Mouse (Mus musculus): ENCODE results near the gene Nipal3. TPM values are rescaled to one million over a fixed set of nuclear protein-coding genes. Genes with fewer than 3 reads are reported as not detected.

Gene Nipal3
- polyA plus RNA-seq, 1 experiment from 2014 or later: 5.2 TPM

DNA sequence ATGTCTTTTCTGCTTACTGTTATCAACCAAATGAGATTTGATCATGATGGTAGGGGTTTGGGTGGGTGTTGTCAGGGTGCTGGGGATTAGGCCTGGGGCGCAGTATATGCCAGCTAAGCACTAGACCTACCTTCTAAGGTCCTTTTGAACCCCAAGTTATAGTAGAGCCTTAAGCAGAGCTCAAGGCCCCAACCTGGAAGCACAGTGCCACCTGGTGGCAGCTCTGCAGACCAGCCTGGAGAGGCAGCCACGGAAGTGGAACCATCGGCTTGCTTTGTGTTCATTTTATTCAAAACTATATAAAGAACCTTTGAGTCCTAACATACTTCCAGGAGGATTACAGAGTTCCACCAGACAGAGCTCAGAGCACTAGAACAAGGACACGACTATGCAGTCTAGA lies 83.2 kb downstream of the Nipal3 start:
- Histone ChIP-seq H3K4me2 (no peak overlapping the region), H3K9me3 (replicated peaks) (no peaks in the 10 kb centered on the region), H3K27me3 (no peaks in the 10 kb centered on the region), H3K4me3 (no peak overlapping the region), H3K9ac (no peak overlapping the region), H3K4me1 (replicated peaks) (no peaks in the 10 kb centered on the region), H3K36me3 (0 out of 2 replicates have a peak, but pooled peaks cover 8% of the 10 kb centered on the region), H3K27ac (no peak overlapping the region)
- no peak for ATAC-seq (replicated peaks; ENCODE audit: insufficient number of reproducible peaks, insufficient read depth, low FRiP score, low read depth)
- WGBS: 31% methylated on average over 4 of the region's 4 CpGs

DNA sequence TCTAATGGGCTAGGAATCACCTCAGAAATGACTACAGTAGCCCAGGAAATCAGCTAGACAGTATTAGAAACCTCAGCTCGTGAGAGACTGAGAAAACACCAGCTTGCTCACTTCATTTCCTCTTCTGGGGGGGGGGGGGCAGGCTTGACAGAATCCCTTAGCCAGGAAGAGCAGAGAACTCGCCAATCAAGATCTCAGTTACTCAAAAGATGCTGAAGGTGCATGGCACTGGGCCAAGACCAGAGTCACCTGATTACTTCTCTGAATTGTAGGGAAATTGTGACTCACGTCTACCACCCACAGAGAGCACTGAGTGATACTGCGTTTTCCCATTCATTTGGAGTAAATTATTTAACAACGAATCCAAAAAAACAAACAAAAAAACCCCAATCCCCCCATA lies 88.7 kb downstream of the Nipal3 start:
- WGBS: 57% methylated on average over 5 of the region's 5 CpGs

DNA sequence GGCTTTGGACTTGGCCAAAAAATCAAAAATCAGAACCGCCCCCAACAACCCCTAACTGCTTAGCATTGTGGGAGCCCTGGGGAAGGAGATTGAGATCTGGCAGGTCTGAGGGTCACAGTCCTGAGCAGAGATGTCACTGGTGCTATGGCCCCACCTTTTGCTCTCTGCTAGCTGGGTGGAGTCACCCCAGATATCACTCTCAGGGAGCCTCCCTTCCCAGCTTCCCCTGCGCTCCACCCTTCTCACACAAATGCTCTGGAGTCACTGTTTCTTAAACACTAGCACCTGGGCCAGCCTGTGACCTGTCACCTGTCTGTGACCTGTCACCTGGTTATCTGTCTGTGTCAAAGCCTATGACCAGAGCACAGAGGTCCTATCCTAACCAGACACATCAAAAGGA lies 89.9 kb downstream of the Nipal3 start:
- Histone ChIP-seq H3K36me3 (no peaks in the 10 kb centered on the region), H3K4me1 (replicated peaks) (no peaks in the 10 kb centered on the region), H3K27me3 (peaks cover 5% of the 10 kb centered on the region; the same call in 1 of the 2 replicates), H3K9ac (no peak overlapping the region), H3K4me3 (no peak overlapping the region), H3K4me2 (no peak overlapping the region), H3K9me3 (replicated peaks) (no peaks in the 10 kb centered on the region), H3K27ac (no peak overlapping the region)
- WGBS: 88% methylated on average over 2 of the region's 2 CpGs
- ATAC-seq (replicated peaks; ENCODE audit: insufficient number of reproducible peaks, insufficient read depth, low FRiP score, low read depth): no peak

More for the DNA sequence above, 88.7 kb downstream of the Nipal3 start:
- H3K9ac ChIP-seq: no peak overlapping the region
- ATAC-seq (replicated peaks; ENCODE audit: insufficient number of reproducible peaks, insufficient read depth, low FRiP score, low read depth): no peak
- H3K4me3 ChIP-seq: no peak overlapping the region
- no peaks in the 10 kb centered on the region for H3K9me3 ChIP-seq (replicated peaks)
- H3K4me1 ChIP-seq (replicated peaks): no peaks in the 10 kb centered on the region
- H3K27ac ChIP-seq: no peak overlapping the region
- no peaks in the 10 kb centered on the region for H3K27me3 ChIP-seq
- no peaks in the 10 kb centered on the region for H3K36me3 ChIP-seq
- no peak overlapping the region for H3K4me2 ChIP-seq

DNA sequence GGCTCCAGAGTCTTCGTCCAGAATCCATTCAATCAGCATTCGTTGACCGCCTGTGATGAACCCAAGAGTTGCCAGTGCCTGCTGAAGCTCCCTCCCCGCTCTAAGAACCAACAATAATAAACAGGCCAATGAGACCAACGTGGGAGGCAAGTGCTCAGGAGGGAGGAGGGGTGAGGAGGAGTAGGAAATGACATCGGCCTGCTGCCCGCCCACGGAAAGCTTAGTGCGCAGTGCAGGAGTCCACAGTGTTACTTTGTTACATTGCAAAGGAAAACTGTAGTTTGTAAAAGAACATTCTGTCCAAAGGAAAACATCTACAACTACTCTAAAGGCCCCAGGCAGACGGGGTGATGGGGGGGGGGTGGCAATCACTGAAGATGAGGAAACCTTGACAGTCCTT lies 90.8 kb downstream of the Nipal3 start:
- Histone ChIP-seq H3K4me1 (replicated peaks) (no peaks in the 10 kb centered on the region), H3K4me2 (no peak overlapping the region), H3K4me3 (no peak overlapping the region), H3K9ac (no peak overlapping the region), H3K36me3 (no peaks in the 10 kb centered on the region), H3K9me3 (replicated peaks) (no peaks in the 10 kb centered on the region), H3K27me3 (peaks cover 13% of the 10 kb centered on the region), H3K27ac (no peak overlapping the region)
- no peak for ATAC-seq (replicated peaks; ENCODE audit: insufficient number of reproducible peaks, insufficient read depth, low FRiP score, low read depth)
- 71% methylated on average over 10 of the region's 10 CpGs for WGBS

DNA sequence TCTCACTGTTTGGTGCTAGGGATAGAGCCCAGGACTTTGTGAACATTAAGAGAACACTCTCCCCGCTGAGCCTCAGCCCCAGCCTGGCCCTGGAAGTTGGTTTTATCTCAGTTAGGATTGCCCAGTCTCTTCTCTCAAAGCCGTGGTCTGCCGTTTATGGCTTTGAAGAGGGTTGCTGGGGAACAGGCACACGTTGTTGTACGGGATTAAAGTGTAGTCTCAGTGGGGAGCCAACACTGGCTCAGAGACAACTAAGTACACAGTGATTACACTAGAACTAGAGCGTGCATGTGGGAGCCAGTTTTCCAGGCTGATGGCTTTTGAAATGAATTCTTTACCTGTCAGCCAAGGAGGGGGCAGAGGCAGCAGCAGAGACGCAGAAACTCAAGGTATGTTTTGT lies 93.0 kb downstream of the Nipal3 start:
- H3K9me3 ChIP-seq (replicated peaks): no peaks in the 10 kb centered on the region
- peaks cover 34% of the 10 kb centered on the region for H3K27me3 ChIP-seq
- no peak overlapping the region for H3K27ac ChIP-seq
- no peak overlapping the region for H3K9ac ChIP-seq
- peaks cover 10% of the 10 kb centered on the region for H3K4me1 ChIP-seq (replicated peaks)
- WGBS: 35% methylated on average over 7 of the region's 7 CpGs
- no peak overlapping the region for H3K4me2 ChIP-seq
- H3K36me3 ChIP-seq: no peaks in the 10 kb centered on the region
- no peak overlapping the region for H3K4me3 ChIP-seq
- ATAC-seq (replicated peaks; ENCODE audit: insufficient number of reproducible peaks, insufficient read depth, low FRiP score, low read depth): no peak

DNA sequence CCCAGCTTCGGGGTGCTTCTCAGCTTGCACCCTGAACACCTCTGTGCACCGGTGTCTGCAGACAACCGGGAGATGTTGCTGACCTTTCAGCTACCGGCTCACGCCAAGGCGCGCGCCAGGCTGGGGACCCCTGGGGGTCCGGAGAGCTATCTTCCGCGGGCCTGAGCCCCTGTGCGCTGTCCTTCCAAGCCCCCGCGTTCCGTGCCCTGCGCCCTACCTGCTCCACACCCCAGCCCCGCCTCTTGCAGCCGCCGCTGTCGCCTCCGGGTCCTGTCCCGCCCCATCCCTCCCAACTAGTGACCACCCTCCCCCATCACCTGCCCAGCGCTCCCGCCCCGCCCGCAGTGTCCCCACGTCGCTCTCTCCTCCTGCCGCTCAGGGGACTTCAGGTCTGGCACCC lies 96.8 kb downstream of the Nipal3 start, which contains the start of gene Ncmap:
Ncmap (minus strand) TSS at position 237 of the 400 bp plus-strand sequence.
- no peak for ATAC-seq (replicated peaks; ENCODE audit: insufficient number of reproducible peaks, insufficient read depth, low FRiP score, low read depth)
- 1% methylated on average over 29 of the region's 29 CpGs for WGBS
- no peak within 1 kb of the TSS for H3K27ac ChIP-seq

DNA sequence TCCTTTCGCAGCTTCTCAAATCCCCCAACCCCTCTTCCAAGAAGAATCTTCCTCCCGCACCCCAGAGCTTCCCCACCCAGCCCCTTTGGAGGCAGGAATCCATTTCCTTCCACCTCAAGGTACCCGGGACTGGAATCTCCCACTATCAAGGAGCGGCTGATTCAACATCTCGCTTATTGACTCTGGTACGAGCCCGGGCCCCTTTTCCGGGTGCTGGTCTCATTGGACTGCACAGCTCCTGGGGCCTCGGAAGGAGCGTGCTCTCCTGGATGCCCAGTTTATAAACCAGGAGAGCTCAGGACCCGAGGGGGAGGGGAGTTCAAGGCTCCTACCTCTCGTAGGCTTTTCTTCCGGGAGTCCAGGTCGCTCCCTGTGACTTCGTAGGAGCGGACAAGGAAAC lies 97.3 kb downstream of the Nipal3 start:
- Histone ChIP-seq H3K9me3 (replicated peaks) (no peaks in the 10 kb centered on the region), H3K4me2 (peak overlapping the region; percentile 86), H3K9ac (peak overlapping the region; percentile 34; the same call in 1 of the 2 replicates), H3K4me1 (replicated peaks) (peaks cover 10% of the 10 kb centered on the region), H3K4me3 (peak overlapping the region; percentile 48), H3K27ac (no peak overlapping the region), H3K27me3 (peaks cover 47% of the 10 kb centered on the region), H3K36me3 (no peaks in the 10 kb centered on the region)
- ATAC-seq (replicated peaks; ENCODE audit: insufficient number of reproducible peaks, insufficient read depth, low FRiP score, low read depth): no peak
- WGBS: 6% methylated on average over 16 of the region's 16 CpGs

More for the DNA sequence above, 96.8 kb downstream of the Nipal3 start, which contains the start of gene Ncmap:
- Histone ChIP-seq H3K9me3 (replicated peaks) (no peaks in the 10 kb centered on the region), H3K4me2 (peak within 1 kb of the TSS; percentile 86), H3K9ac (peak within 1 kb of the TSS; percentile 34; the same call in 1 of the 2 replicates), H3K36me3 (no peaks in the 10 kb centered on the region), H3K27me3 (peaks cover 47% of the 10 kb centered on the region), H3K4me1 (replicated peaks) (peaks cover 10% of the 10 kb centered on the region), H3K4me3 (peak within 1 kb of the TSS; percentile 48)

DNA sequence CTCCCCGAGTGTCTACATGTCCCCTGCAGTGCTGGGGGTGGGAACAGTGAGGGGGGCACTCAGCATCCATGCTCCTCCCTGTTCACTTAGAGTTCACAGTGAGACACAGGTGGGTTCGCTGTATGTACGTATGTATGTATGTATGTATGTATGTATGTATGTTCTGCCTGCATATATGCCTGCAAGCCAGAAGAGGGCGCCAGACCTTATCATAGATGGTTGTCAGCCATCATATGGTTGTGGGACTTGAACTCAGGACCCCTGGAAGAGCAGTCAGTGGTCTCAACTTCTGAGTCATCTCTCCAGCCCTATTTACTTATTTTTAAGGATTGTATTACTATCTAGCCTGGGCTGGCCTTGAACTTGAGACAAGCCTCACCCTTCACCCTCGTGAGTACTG lies 98.5 kb downstream of the Nipal3 start:
- Histone ChIP-seq H3K27me3 (peaks cover 47% of the 10 kb centered on the region), H3K4me3 (no peak overlapping the region), H3K27ac (no peak overlapping the region), H3K36me3 (no peaks in the 10 kb centered on the region), H3K4me1 (replicated peaks) (peaks cover 10% of the 10 kb centered on the region), H3K9me3 (replicated peaks) (no peaks in the 10 kb centered on the region), H3K9ac (no peak overlapping the region), H3K4me2 (no peak overlapping the region)
- 86% methylated on average over 5 of the region's 5 CpGs for WGBS
- ATAC-seq (replicated peaks; ENCODE audit: insufficient number of reproducible peaks, insufficient read depth, low FRiP score, low read depth): no peak

MicroRNAs within 50 kb of the gene (microRNA counts, 519-probe panel; counts per million panel counts)
- 2,103 counts per million, percentile 27 among the panel's probes with 10 or more counts for microRNA mmu-miR-700

Small RNAs within 50 kb of the gene (microRNA-seq; reads per million reads assigned to microRNA genes)
- gene Gm25317: not detected
- gene Mir700: 238 reads per million, percentile 62 among the genes with 10 or more reads in this experiment

Other genes starting within 250 kb of the Nipal3 start
- gene Clic4, start 222.2 kb downstream of the Nipal3 start, polyA plus RNA-seq (2015; fragmentation: Nextera tagmentation; extraction: Ambion mirVana): 252 and 254 TPM in 2 replicates
- 134 and 152 TPM in 2 replicates for gene Srrm1, start 141.7 kb downstream of the Nipal3 start, polyA plus RNA-seq (2015; fragmentation: Nextera tagmentation; extraction: Ambion mirVana)
- gene Ncmap, start 96.8 kb downstream of the Nipal3 start, polyA plus RNA-seq (2015; fragmentation: Nextera tagmentation; extraction: Ambion mirVana): 0.55 and 3.0 TPM in 2 replicates
- gene Rcan3, start 61.2 kb downstream of the Nipal3 start, polyA plus RNA-seq (2015; fragmentation: Nextera tagmentation; extraction: Ambion mirVana): 8.6 and 10.3 TPM in 2 replicates
- 0.34 and 0.43 TPM in 2 replicates for gene Stpg1, start 248 bp downstream of the Nipal3 start, polyA plus RNA-seq (2015; fragmentation: Nextera tagmentation; extraction: Ambion mirVana)
- 5.4 and 5.9 TPM in 2 replicates for gene Grhl3, start 78.6 kb upstream of the Nipal3 start, polyA plus RNA-seq (2015; fragmentation: Nextera tagmentation; extraction: Ambion mirVana)
- 0.64 and 0.94 TPM in 2 replicates for gene Ifnlr1, start 191.2 kb upstream of the Nipal3 start, polyA plus RNA-seq (2015; fragmentation: Nextera tagmentation; extraction: Ambion mirVana)
- gene Il22ra1, start 233.1 kb upstream of the Nipal3 start, polyA plus RNA-seq (2015; fragmentation: Nextera tagmentation; extraction: Ambion mirVana): 0.06 TPM in 2 replicates